Mouse (Mus musculus) left cerebral cortex, postnatal 36 days (tissue): ENCODE results near the gene Poc1a. TPM values are rescaled to one million over a fixed set of nuclear protein-coding genes. Genes with fewer than 3 reads are reported as not detected.
A peak's percentile ranks its signal among the peaks of the same experiment; 100 is the strongest.

ENCODE experiments used
- DNase-seq, 2 experiments: peaks; one replicate each; pipeline ENCODE4 v3.0.0; 2021 to 2022; ENCODE audit warnings: low spot score in 2 of 2, mixed read lengths in 1 of 2
- intact Hi-C: fragments of 180-260 bp; cut with DNase I; formaldehyde crosslinking; loops from one replicate; pipeline ENCODE4 v1.15.1; 2025
- total RNA-seq, 2 experiments: library from RNA; stranded (reverse); gene quantifications; 2 replicates each; pipeline ENCODE4 v1.2.3; 2021

Gene Poc1a
- total RNA-seq, 2 experiments from 2014 or later = 22.0 to 26.4 TPM

GRCm38 (mm10) chr9:106322497-106322896 is 41.6 kb downstream of the Poc1a start:
- intact Hi-C loops = no loop called here
- no peak for DNase-seq

- no peak for DNase-seq
- intact Hi-C loops = no loop called here
Measured at GRCm38 (mm10) chr9:106326241-106326640, 45.4 kb downstream of the Poc1a start.

DNA sequence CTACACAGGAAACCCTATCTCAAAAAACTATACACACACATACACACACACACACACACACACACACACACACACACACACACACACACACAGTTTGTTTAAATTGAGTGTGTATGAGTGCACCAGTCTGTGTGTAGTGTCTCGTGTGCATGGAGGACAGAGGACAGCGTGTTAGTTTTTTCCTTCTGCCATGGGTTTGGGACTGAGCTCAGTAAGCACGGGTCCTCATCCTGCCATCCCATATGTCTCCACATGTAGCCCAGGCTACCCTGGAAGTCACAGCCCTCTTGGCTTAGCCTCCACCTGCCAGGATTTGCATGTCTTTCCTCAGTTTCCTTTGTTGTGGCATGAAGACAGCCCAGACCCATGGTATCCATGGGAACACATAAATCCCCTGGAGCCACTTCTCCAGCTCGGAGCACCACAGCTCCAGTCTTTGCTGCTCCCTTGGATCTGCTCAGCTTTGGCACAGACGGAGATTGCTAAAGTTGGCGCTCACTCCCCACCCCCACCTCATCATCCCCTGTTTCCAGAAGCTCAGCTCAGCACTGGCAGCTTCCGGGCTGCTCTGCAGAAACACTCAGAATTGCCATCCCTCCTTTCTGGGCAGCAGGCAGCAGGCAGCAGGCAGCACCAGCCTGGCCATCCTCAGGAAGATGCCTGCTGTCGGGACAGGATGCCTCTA is 46.4 kb downstream of the Poc1a start:
- intact Hi-C loops = no loop called here
- DNase-seq = peak in 1 of 2 experiments; percentile 58

- no peak for DNase-seq
- intact Hi-C loops = no loop called here
Measured at GRCm38 (mm10) chr9:106328068-106328610, 47.3 kb downstream of the Poc1a start.

DNA sequence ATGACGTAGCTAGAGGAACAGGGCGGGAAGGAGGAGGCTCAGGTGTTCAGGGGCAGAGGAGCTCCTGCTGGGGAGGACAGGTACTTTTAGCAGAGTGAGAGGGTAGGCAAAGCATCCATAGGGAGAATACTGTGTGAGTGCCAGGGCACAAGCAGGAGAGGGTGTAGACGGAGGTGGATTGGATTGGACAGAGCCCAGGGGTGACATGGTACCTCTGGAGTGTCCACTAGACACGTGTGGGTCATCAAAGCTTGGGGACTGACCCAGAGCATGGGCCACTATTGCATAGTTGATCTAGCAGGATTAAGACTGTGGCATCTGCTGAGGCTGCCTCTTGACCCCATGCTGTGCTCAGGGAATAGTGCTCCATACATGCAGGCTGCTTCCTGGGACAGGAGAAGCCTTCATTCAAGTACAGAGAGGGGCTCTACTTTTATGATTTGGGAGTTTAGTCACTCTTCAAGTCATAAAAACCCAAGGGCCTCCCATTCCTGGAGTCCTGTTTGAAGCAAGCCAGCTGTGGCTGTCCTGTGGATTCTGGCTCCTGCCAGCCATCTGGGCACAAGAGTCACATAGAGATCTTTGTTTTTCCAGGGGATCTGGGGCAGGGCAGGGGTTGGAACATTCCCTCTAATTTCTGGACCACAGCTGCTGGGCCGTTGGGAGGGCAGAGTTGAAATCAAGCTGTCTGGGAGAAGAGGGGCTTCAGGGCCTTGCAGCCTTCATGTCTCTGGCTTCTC is 48.1 kb downstream of the Poc1a start:
- DNase-seq = no peak
- intact Hi-C loops = no loop called here

GRCm38 (mm10) chr9:106332746-106333145 is 51.9 kb downstream of the Poc1a start:
- intact Hi-C loops = no loop called here
- DNase-seq = no peak

- intact Hi-C loops = no loop called here
Measured at GRCm38 (mm10) chr9:106337620-106338019, 56.8 kb downstream of the Poc1a start.

DNA sequence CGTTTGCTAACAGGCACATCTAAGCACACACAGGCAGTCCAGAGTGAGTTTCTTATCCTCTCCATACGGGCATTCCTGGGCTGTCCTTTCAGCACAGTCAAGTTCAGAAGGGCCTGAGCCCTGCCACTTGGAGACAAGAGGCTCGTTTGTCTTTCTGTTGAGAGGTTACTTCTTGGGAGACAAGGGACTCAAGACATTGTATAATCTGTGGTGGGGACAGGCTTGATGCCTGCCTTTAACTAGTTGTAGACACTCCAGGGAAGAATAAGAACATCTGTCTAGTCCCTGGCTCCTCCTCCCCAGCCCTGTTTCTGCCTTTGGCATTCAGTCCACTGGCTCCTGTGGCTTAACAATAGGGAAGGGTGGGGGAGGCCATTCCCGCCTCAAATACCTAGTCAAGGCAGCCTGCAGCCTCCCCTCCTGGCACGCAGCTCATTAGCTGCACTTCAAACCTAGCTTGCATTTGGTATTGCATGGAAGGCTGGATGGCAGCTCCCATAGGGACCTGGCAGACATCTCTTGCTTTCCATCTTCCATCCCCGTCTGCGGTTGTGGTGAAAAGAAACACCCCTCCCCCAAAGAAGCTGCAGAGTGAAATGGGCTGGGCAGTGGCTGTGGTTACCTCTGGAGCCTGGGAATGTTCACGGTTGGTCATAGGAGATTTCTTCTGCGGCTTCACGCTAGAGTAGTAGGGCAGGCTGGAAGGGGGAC is 57.8 kb downstream of the Poc1a start:
- DNase-seq = no peak

More at GRCm38 (mm10) chr9:106337620-106338019, 56.8 kb downstream of the Poc1a start:
- DNase-seq = peak in 1 of 2 experiments; percentile 69

GRCm38 (mm10) chr9:106339173-106339558 is 58.3 kb downstream of the Poc1a start:
- DNase-seq = no peak
- intact Hi-C loops = no loop called here

More for the DNA sequence above, 57.8 kb downstream of the Poc1a start:
- intact Hi-C loops = no loop called here

DNA sequence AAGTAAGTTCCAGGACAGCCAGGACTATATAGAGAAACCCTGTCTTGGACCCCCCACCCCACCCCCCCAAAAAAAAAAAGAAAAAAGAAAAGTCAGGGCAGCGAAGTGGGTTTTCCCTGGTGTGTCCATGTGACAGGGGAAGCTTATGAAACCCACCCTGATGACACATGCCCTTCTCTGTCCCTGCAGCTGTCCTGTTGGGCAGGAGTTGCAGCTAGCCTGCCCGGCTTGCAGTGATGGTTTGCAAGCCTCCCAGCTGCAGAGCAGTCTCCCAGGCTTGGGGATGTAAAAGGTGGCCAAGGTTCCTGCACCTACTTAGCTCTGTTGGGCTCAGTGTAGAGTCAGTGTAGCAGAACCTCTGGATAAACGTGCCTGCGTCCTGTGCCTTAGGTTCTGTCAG is 58.9 kb downstream of the Poc1a start:
- intact Hi-C loops = loop anchor here (5.0 kb wide), 1 partner anchor 32 kb away; no protein-coding TSS in a partner anchor
- no peak for DNase-seq

GRCm38 (mm10) chr9:106340501-106341312 is 59.8 kb downstream of the Poc1a start:
- intact Hi-C loops = loop anchor here (5.0 kb wide), 1 partner anchor 33 kb away; no protein-coding TSS in a partner anchor
- no peak for DNase-seq

GRCm38 (mm10) chr9:106341313-106341686 is 60.4 kb downstream of the Poc1a start:
- intact Hi-C loops = loop anchor here (5.0 kb wide), 1 partner anchor 34 kb away; no protein-coding TSS in a partner anchor
- no peak for DNase-seq

DNA sequence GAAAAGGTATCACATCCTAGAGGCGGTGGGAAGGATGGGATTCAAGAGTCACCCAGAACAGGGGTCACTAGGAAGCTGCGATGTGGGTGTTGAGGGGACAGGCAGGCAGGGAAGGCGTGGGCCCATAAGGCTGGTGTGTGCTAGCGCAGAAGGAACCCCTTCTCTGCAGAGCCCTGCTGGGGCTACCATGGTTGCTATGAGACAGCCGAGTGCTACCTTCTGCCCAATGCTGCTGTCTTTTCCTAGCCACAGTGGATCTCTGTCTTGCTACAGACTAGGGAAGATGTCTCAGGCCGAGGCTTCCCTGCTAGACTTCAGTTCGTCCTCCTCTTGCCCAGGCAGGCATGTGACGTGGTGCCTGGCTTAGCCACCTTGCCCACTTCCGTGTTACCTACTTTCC is 61.7 kb downstream of the Poc1a start:
- DNase-seq = no peak
- intact Hi-C loops = loop anchor here (5.0 kb wide), 1 partner anchor 35 kb away; no protein-coding TSS in a partner anchor

DNA sequence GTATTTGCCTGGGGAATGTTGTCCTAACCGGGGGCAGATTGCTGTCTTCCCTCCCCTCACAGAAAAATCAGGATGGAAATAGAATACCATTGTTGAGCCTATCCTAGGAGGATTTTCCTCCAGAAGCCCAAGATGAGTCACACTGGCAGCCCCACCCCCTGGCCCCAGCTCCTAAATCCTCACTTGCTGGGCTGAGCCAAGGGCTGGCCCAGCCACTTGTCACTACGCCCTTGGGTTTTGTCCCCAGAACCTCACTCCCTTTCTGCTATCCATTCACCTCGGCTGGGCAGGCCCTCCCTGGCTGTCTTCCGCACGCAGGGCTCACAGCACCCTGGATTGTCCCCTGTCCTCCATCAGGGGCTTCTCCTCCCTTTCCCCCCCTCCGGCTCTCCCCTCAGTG is 64.3 kb downstream of the Poc1a start:
- intact Hi-C loops = no loop called here
- peak; percentile 61 to 65 for DNase-seq

GRCm38 (mm10) chr9:106345630-106346029 is 64.8 kb downstream of the Poc1a start:
- intact Hi-C loops = no loop called here
- no peak for DNase-seq

GRCm38 (mm10) chr9:106348281-106348680 is 67.4 kb downstream of the Poc1a start:
- no peak for DNase-seq
- intact Hi-C loops = no loop called here

GRCm38 (mm10) chr9:106349075-106349474 is 68.2 kb downstream of the Poc1a start:
- intact Hi-C loops = no loop called here
- DNase-seq = no peak

DNA sequence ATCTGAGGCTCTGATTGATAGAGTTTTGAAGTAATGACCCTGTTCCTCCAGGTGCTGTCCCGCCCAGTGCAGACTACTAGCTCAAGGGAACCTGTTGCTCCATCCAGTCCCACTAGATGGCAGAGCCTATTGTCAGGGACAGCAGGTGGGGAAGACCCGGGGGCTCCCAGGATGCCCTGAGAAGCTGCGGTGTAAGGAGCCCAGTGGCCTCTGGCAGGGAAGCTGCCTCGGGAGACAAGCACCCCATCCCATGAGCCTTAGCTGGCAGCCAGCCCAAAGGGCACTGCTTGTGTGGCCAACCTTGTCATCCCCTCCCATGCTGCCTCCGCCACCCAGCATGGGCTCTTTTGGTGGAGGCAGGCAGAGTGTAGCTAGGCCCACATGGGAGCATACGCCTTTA is 70.3 kb downstream of the Poc1a start:
- no peak for DNase-seq
- intact Hi-C loops = no loop called here

DNA sequence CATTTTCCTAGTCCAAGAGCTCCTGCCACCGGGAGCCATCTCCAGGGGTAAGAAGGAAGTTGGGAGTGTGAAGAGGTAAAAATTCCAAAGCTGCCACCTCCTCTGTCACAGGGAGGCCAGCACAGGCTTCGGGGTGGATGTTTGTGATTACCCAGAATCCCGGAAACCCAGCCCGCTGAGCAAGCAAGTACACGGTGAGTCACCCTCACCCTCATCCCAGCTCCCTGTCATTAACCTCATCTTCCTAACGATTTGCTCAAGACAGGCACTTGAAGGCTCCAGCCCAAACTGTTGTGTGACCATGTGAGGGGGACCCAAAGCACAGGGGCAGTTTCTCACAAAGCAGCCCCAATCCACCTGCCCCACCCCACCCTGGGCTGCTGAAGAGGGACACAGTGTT is 72.9 kb downstream of the Poc1a start:
- intact Hi-C loops = no loop called here
- no peak for DNase-seq
